Mouse (Mus musculus) adrenal gland, adult 2 months (tissue): ENCODE results near the gene Kazn. TPM values are rescaled to one million over a fixed set of nuclear protein-coding genes. Genes with fewer than 3 reads are reported as not detected.
A peak's percentile ranks its signal among the peaks of the same experiment; 100 is the strongest.

ENCODE experiments used
- DNase-seq: peaks from one replicate; pipeline ENCODE4 v3.0.0; 2021
- long read RNA-seq: library from polyadenylated mRNA; stranded (forward); transcript quantifications from one replicate; pipeline ENCODE4 v2.0.0, GENCODE M21; 2021
- polyA plus RNA-seq: library from polyadenylated mRNA; depleted of rRNA; stranded (reverse); fragments of >200 nt; gene quantifications from 2 replicates; pipeline ENCODE4 v1.2.3, GENCODE M21; 2012; rRNA removed
- total RNA-seq, 2 experiments: library from RNA; stranded (reverse); gene quantifications; 2 replicates each; pipeline ENCODE4 v1.2.3; 2021

Kazn gene
- total RNA-seq (10 to 100 TPM; 19.1 to 22.6 TPM), polyA plus RNA-seq (35.2 and 47.4 TPM in 2 replicates)
- long read RNA-seq, partial matches to known transcripts = 1 of 9 reads
- long read RNA-seq, other reads (novel, unspliced or antisense) = 6 of 9 reads

DNA sequence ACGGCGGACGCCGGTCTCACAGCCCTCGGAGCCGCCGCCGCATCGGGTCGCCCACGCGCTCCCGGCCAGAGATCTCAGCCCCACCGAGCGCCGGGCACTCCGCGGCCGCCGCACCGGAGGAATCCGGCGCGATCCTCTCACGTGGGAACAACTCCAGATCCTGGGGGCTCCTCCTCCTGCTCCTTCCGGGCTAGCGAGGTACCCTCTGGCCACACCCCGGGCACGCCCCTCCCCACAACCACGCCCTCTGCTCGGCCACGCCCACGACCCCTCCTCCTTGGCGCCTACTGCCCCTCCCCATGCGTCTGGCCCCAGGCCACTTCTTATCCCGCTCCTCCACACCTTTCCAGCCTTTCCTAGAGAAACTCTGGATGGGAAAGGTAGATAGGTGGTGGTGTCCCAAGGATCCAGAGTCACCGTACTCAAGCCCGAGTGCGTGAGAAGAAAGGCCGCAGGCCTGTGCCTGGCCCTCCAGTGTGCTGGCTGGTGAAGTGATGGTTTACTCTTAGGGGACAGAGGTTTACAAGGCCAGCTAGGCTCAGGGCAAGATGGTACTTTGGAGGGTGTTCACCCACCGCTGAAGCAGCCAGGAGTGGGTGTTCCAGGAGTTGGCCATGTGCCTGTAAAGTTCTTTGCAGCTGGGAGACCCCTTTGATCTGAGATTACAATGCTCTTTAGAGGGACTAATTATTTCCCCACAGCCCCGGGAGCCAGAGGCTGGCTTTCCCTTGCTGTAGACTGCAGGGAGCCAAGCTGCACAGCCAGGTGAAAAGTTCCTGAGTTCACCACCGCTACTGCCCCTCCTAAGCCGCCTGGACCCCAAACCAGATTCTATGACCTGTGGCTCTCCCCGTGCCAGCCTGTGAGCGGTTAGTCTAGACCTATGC is at the start of gene Kazn:
Gene Kazn, minus strand, starts transcription at position 162 of the 887 bp plus-strand sequence.
- DNase-seq = peak; percentile 95

DNA sequence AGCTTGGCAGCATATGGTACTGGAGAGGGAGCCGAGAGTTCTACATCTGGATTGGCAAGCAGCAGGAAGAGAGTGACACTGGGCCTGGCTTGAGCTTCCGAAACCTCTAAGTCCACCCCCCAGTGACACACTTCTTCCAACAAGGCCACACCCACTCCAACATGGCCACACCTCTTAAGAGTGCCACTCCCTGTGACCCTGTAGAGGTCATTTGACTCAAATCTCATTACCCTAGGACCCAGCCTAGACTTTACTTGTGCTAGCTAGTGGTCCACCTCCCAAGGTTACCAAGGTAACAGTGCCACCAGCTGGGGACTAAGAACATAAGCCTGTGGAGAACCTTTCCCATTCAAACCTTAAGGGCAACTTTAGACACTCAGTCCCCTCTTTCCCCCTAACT is 46.3 kb upstream of the Kazn start:
- no peak for DNase-seq

DNA sequence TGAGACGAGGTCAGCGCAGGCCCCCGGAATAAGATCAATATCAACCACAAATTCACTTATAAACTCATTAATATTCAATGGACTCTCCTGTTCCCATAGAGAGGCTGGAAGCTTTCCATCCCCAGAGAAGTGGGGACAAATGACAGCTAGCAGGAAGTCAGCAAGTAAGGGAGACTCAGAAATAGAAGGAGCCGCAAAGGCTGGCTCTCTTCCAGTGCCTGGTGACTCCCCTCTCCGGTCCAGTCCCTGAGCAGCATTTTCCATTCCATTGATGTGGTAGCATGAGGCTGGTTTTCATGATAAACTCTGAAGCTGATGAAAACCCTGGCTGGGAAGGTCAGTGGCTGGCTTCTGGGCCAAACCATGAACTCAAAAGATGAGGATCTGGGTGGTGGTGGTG is 44.7 kb upstream of the Kazn start:
- peak; percentile 8 for DNase-seq

DNA sequence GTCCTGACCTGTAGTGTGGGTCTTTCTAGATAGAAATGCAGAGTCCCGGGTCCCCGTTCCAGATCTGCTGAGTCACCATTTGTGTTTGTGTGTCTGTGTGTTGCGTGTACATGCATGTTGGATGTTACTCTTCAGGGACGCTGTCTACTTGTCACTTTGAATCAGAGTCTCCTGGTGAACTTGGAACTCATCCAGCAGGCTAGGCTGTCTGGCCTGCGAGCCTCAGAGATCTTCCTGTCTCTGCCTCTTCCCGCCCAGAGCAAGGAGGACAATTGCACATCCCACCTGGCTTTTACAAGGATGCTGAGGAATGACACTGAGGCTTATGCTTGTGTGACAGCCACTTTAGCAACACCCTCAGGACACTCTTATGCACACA is 39.0 kb upstream of the Kazn start:
- DNase-seq = no peak

DNA sequence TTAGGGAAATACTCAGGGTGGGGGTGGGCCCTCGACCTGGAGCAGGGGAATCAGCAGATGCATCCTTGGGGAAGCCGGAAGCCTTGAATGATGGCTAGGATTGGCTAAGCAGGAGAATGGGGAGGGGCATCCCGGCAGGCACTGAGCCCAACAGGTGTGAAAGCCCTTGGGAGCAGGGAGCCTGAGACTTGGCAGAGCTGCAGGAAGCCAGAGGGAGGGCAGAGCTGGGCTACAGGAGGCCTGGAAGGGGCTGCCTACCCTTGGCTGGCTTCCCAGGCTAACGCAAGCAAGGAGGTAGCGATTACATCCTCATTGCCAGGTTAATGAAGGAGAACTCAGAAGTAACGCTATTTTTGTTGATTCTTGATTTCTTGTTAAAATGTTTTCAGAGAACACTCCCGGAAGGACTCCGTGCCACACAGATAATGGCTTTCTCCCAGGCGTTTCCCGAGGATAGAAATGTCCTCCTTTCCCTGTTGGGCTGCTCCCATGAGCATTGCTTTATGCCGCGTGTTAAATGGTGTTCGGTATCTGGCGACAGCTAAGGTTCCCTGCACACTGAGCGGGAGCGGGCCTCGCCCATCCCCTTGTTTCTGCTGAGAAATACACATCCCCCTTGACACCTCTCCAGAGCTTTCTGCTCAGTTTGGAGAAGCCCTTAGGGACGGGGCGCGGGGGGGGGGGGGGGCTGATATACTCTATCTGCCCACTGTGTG is 38.4 kb upstream of the Kazn start:
- DNase-seq = no peak

DNA sequence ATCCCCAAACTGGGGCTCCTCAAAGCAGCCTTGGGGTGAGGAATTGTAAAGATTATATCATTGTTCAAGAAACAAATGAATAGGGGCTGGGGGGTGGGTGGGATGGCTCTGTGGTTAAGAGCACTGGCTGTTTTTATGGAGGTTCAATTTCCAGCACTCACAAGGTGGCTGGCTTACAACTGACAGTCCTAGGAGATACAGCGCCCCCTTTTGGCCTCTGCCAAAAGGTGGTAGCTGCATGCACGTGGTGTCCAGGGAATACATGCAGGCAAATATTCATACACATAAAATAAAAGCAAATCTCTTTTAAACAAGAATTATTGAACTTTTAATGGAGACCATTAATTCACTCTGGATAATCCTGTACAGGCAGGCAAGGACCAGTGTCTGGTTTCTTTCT is 36.0 kb upstream of the Kazn start:
- DNase-seq = no peak

DNA sequence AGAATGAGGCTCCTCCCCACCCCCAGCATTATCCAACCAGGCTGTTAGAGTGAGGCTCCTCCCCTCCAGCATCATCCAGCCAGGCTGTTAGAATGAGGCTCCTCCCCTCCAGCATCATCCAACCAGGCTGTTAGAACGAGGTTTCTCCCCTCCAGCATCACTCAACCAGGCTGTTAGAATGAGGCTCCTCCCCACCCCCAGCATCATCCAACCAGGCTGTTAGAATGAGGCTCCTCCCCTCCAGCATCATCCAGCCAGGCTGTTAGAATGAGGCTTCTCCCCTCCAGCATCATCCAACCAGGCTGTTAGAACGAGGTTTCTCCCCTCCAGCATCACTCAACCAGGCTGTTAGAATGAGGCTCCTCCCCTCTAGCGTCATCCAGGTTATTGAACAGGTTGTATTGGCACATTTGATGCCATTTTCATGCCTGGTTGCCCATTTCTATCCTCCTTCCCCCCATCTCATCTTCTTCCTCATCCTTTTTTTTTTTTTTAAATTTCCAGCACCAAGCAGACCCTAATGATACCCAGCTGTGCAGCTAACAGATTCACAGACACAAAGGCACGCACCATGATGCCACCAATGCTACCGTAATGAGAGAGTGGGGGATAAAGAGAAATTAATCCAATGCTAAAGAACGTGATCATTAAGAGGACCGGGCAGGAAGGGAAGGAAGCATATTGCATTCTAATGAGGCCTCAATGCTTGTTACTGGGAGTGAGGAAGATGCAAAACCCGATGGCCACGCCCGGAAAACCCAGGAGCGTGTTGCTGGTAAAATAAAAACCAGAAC is 35.4 kb upstream of the Kazn start:
- no peak for DNase-seq

DNA sequence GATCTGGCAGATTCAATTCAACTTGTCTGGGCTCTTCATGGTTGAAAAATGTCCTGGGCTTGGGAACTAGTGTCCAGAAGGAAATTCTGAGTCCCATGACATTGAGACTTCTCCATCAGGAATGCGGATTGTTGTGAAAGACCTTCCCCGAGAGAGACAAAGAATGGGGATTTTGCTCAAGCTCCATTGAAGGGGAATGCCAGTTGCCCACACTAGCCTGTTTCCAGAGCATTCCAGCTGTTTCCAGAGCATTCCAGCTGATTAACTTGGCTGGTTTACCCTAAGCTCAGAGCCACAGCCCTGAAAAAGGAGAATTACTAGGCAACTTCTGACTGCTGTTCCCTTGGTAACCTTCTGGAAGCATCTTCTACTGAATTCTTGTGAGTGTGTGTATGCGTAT is 32.3 kb upstream of the Kazn start:
- no peak for DNase-seq

DNA sequence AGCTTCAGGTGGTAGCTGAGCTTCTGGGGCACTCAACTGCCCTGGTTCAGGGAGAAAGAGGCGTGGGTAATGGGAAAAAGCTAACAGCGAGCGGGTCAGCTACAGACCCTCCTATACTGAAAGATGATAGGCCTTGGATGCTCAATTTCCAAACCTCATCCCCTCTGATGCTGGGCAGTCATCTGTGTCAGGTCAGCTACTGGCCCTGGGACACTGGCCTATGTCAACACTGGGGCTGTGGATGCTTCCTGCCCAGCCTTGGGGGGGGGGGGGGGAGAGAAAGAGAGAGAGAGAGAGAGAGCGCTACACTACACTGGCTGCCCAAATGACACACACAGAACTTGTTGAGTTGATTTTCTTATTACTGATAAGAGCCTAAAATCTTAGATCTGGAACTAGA is 28.6 kb upstream of the Kazn start:
- no peak for DNase-seq

DNA sequence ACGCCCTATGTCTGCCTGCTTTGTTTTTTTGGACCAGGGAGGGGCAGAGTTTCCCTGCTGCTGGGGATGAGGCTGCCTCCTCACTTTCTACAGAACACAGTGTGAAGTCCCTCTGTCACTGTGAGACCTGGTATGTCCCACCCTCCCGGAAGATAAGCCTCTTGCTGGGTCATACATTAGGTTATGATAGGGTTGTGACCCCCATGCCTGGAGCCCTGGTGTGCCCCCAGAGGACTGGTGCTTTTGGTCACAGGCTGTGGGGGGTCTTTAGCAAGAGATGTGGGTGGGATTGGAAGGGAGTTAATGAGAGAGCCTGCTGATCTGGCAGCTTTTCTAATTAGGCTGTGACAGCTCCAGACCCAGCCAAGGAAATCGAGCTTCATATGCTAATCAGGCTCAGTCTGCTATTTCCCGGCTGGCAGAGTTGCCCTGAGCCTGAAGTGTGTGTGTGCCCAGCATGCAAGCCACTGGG is 28.2 kb upstream of the Kazn start:
- DNase-seq = no peak

DNA sequence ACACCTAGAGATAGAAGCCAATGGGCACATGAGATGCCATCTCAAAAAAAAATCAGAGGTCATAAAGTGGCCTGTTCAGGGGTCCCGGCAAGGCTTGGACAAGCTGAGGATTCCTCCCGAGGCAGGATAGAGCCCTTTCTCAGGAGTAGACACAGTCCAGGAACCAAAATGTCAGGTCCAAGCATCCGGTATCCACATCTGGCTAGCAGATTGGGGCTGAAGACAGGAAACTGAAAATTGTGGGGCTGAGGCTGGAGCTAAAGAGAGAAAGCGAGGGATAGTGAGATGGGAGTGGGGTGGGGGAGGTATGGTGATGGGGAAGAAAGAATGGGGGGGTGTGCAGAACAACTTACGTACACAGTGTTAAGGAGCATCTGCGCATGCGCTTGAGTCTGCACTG is 25.1 kb upstream of the Kazn start:
- no peak for DNase-seq

DNA sequence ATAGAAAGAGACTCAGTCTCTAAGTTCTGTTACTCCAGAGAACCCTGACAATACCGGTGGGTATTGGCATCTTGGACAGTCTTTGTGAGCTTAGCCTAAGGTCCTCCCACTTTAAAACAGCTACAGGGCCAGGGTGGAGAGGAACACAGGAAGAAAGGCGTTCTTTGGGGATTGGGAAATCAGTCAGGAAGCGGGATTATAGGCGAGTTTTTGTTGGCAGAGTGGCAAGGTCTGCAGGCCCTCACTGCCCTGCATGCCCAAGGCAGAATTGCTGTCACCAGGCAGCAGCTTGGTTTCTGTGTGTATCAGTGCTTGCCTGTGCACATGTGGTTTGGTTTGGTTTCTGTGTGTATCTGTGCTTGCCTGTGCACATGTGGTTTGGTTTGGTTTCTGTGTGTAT is 22.5 kb upstream of the Kazn start:
- peak; percentile 33 for DNase-seq

DNA sequence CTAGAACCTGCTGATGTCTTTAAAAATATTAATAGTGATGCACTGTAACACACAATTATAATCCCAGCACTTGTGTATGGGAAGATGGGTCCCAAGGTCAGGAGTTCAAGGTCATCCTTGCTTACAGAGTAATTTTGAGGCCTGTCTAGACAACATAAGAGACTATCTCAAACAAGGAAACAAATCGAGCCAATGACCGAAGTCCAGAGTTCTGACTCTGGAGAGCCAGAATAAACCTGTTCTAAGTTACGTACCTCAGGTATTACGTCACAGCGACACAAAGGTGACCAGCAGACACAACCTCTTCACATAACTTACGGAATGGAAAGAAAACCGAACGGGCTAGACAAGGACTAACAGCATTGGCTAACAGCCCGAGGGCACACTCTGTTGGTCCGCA is 19.5 kb upstream of the Kazn start:
- no peak for DNase-seq

DNA sequence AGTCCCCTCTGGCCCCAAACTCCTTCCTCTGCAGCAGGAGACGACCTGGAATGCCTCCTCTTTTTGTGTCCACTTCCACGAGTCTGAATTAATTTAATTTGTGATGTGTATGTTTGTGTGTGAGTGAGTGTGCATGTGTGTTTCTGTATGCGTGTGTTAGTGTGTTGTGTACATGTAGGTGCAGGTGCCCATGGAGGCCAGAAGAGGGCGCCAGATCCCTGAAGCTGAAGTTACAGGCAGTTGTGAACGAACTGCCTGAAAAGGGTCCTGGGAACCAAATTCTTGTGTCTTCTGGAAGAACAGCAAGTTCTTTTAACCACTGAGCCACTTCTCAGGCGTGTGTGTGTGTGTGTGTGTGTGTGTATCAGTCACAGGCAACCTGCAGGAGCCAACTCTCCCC is 14.9 kb upstream of the Kazn start:
- DNase-seq = no peak

DNA sequence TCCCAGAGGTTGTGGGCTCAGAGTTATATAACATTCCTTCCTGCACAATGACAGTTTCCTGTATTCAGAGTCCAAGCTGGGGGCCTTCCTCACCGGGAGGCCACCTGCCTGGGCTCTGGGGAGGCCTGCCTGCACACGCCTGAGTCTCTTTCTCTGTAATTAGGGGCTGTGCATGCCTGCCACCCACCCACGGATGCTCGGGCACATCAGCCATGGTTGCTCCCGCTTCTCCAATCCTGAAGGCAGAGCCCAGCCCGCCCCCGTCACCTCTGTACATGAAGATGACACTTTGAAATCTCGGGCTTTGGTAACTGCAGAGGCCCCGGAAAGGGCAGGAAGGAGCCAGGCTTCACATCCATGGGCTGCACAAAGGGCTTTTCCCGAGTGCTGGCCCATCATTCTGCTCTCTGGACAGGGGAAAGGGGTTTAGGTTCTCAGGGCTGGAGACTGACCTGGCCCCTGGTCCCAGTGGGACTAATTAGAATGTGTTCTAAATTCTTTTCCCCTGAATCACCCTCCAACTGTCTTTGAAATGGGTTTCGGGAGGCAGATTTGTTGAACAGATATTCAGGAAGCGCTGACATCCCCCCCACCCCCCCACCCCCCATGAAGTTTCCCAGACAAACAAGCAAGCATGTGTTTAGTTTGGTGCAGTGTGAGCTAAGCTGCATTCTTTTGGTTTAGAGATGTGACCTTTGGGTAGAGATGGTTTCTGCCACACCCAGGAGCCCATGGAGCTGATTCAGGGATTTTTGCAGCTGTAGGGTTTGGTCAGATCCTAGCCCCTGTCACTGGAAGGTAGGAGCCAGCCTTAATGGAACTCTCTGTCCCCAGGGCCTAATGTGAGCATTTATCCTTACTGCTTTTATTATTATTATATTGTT is 12.5 kb upstream of the Kazn start:
- no peak for DNase-seq

DNA sequence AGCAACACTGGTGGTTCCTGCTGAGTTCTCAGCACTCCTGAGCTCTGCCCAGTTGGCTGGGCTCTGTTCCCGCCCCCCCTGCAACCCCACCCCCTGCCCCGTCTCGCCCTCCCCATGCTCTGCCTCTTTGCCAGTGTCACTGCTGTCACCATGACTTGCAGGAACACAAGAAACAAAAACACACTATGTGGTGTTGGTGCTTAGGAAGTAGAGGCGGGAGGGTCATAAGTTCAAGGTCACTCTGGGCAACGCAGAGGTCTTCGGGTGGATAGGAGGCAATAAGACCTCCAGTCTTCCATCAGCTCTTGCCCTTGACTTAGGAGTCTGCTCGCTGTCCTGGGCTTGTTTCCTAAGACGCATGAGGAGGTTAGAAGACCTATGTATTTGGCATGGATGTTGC is 10.9 kb upstream of the Kazn start:
- no peak for DNase-seq

DNA sequence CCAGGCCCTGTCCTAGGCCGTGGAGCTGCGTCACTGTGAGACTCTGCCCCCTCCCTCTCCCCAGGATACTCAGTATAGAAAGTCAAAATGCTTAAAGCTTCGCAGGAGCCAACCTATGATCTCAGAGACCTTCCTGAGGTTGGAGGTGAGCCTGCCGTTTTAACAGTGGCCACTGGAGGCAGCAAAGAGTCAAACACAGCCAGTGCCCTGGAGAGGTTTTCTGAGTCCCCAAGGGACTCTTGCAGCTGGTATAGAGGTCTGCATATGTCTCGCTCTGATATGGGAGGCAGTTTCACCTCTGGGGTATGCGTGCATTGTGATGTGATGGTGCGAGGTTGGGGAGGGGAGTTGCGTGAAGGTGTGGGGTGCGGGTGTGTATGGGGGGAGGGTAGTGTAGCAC is 10.2 kb upstream of the Kazn start:
- peak; percentile 56 for DNase-seq

DNA sequence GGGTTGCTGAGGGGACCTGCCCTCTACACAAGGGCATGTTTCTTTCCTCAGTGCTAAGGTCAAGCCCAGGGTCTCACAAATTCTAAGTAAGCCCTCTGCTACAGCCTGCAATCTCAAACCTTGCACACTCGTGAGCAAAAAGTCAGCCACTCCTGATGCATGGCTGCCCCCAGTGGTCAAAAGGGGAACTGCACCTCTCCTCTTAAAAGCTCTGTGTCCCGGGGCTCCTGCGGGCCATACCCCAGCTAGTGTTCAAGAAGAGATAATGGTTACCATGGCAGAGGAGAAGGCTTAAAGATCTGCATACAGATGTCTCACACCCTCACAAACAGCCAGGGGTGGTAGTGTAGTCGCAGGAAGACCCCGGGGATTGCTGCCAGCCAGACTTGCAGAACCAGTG is 9.2 kb upstream of the Kazn start:
- peak; percentile 75 for DNase-seq

DNA sequence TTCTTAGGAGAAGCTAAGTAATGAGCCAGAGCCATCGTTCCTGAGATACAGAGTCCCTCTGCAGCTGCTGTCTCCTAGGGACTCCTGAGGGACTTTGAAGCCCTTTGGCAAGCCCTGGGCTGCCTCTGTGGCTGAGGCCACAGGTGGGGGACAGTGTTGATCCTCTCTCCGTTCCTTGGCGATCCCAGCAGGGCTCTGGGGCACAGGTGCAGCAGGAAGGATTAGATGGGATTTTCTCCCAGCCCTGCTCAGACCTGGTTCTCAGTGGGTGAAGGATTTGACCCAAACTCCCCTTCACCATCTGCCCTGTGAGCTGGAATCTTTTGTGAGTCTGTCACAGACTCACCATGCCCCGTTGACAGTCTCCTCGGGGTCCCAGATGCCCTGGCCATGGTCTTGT is 7.5 kb upstream of the Kazn start:
- DNase-seq = no peak

DNA sequence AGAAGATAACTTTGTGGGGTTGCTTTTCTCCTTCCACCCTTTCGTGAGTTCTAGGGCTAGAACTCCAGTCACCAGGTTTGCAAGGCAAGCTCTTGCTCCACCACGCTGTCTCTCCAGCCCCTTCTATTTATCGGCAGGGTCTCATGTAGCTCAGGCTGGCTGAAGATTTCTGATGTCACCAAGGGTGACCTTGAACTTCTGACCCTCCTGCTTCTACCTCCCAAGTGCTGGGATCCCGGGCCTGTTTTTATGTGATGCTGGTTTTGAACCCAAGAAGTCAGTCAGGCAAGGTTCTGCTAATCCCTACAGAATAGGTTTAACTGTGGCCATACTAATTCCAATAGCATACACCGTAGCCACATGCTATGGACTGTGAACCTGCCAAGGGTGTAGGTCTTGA is 5.4 kb upstream of the Kazn start:
- no peak for DNase-seq

DNA sequence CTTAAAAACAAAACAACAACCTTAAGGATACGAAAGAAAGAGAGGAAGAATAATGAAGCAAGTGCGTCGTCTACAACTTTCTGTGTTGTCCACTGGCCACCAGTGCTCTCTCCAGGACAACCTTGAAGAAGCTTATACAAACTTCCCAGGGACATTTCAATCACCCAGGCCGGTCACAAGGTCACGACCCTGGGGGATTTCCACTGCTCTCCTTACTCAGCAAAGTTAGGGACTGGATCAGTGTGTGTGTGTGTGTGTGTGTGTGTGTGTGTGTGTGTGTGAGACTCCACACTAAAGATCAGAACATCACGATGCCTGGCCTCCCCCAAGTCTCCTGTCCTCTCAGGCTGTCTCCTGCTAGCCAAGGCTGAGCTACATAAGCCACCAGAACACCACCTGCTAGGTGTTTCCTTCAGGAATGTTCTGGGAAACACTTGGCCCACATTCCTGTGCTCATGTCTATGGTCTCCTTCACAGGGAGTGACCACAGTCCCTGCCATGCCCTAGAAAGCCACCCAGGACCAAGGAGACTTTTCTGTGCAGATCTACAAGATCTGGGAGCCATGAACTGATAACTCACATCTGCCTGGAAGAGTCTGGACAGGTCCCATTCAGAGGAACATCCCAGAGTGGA is 3.7 kb upstream of the Kazn start:
- peak; percentile 67 for DNase-seq
